Mouse (Mus musculus) large intestine, adult 2 months (tissue): ENCODE measurements around the gene Klkb1. TPM values are rescaled to one million over a fixed set of nuclear protein-coding genes. Genes with fewer than 3 reads are reported as not detected.

Experiments used
- polyA plus RNA-seq: library from polyadenylated mRNA; depleted of rRNA; stranded (reverse); fragments of >200 nt; gene quantifications from 2 replicates; pipeline ENCODE4 v1.2.3, GENCODE M21; 2012; rRNA removed

Klkb1 gene
- polyA plus RNA-seq, 1 experiment = 0.01 TPM

Other genes with a start within 250 kb of the Klkb1 start
- 0.08 and 0.10 TPM in 2 replicates for gene Mtnr1a, start 225.7 kb downstream of the Klkb1 start, polyA plus RNA-seq
- not detected in 2 replicates for gene F11, start 32.8 kb downstream of the Klkb1 start, polyA plus RNA-seq
- 0.12 TPM in 1 of 2 replicates, not detected in the other for gene Gm45753, start 13.6 kb upstream of the Klkb1 start, polyA plus RNA-seq
- gene Cyp4v3, start 38.4 kb upstream of the Klkb1 start, polyA plus RNA-seq = 12.7 and 63.2 TPM in 2 replicates
- 1.8 and 1.9 TPM in 2 replicates for gene Fam149a, start 87.4 kb upstream of the Klkb1 start, polyA plus RNA-seq
- 5.6 and 12.8 TPM in 2 replicates for gene Tlr3, start 116.2 kb upstream of the Klkb1 start, polyA plus RNA-seq
- 5.6 and 13.3 TPM in 2 replicates for gene Sorbs2, start 212.9 kb upstream of the Klkb1 start, polyA plus RNA-seq